Mouse (Mus musculus): Measurements from ENCODE around the gene Sec22a. TPM values are rescaled to one million over a fixed set of nuclear protein-coding genes. Genes with fewer than 3 reads are reported as not detected.

Gene Sec22a
- polyA plus RNA-seq, 1 experiment from 2014 or later = 40.8 TPM

DNA sequence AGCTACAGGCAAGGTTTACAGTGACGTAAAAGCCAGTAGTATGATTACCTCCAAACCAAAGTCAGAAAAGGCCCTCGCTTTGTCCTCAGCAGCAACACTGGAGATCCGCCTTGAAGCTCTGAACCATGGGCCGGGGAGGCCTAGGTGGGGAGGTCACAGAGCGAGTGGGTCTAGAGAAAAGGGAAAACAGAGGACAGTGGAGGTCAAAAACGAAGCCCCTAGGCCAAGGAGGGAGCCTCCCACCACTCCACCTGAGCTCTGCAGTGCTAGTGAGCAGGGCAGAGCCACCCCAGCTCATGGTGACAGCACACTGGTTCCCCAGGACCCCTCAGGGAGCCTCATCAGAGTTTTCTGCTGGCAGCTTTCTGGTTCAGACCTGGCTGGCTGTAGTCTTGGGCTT lies 55.7 kb downstream of the Sec22a start:
- Histone ChIP-seq H3K9me3 (replicated peaks) (no peaks in the 10 kb centered on the region), H3K36me3 (peaks cover 19% of the 10 kb centered on the region), H3K27ac (replicated peaks) (no peak overlapping the region), H3K4me1 (peaks cover 22% of the 10 kb centered on the region), H3K4me3 (no peak overlapping the region), H3K27me3 (ENCODE audit: low read depth, poor library complexity, severe bottlenecking) (no peaks in the 10 kb centered on the region)
- 91% methylated on average over 6 of the region's 6 CpGs for WGBS
- DNase-seq (ENCODE audit: low spot score) = no peak

DNA sequence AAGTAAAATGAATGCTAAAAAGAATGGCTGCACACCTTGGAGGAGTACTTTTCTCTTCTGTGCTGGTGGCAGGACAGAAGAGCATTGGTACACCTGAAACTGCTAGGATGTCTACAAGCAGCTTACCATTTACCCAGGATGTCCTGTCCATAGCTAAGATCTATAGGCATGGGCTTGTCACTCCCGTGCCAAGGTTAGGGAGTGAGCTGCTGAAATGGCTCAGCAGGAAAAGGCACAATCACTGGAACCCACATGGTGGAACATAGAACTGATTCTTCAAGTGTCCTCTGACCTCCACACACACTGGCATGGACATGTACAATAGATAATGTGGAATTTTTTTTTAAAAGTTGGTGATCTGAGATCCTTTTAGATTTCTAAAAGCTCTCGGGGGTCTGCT lies 56.4 kb downstream of the Sec22a start:
- 88% methylated on average over 2 of the region's 2 CpGs for WGBS
- H3K4me3 ChIP-seq = no peak overlapping the region
- H3K4me1 ChIP-seq = peaks cover 22% of the 10 kb centered on the region
- no peaks in the 10 kb centered on the region for H3K9me3 ChIP-seq (replicated peaks)
- peaks cover 17% of the 10 kb centered on the region for H3K36me3 ChIP-seq
- H3K27ac ChIP-seq (replicated peaks) = no peak overlapping the region
- DNase-seq (ENCODE audit: low spot score) = no peak
- H3K27me3 ChIP-seq (ENCODE audit: low read depth, poor library complexity, severe bottlenecking) = no peaks in the 10 kb centered on the region

DNA sequence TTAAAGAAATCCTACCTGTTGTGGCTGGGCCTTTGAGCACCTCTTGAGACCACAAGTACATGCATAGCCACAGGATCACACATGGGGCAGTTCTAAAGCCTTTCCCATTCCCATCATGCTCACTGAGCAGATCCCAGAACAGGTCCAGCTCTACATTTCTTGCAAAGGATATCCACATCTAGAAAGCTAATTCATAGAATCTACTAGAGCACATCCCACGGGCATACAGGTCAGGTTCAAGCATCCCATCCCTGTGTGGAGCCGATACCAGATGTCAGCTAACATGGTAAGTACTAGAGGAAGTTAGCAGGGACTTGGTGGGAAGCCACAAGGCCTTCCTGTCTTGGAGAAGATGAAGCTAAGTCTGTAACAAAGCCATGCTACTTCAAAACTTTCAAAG lies 57.1 kb downstream of the Sec22a start:
- WGBS = 93% methylated on average over 2 of the region's 2 CpGs
- H3K27ac ChIP-seq (replicated peaks) = no peak overlapping the region

DNA sequence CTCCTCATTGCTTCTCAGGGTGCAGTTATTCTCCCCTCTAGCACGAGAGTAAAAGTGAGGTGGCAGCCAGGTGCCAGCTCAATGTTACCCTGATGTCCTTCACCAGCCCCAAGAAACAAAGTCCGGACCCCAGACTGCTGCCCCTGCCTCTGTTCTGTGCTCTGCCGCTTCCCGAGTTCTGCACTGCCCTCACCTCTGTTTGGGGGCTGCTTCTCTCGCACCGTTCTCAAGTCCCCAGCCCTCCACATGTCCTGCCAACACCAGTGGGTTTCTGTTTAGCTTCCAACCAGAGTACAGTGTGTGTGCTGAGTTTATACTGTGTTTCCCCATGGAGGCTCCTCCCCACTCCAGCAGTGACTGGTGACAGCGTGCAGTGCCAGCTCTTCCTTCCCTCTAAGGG lies 58.5 kb downstream of the Sec22a start:
- H3K36me3 ChIP-seq = peaks cover 18% of the 10 kb centered on the region
- no peak overlapping the region for H3K4me3 ChIP-seq
- DNase-seq (ENCODE audit: low spot score) = no peak
- H3K9me3 ChIP-seq (replicated peaks) = no peaks in the 10 kb centered on the region
- no peak overlapping the region for H3K27ac ChIP-seq (replicated peaks)
- no peaks in the 10 kb centered on the region for H3K27me3 ChIP-seq (ENCODE audit: low read depth, poor library complexity, severe bottlenecking)
- peaks cover 5% of the 10 kb centered on the region for H3K4me1 ChIP-seq
- WGBS = 89% methylated on average over 7 of the region's 7 CpGs

More for the DNA sequence above, 57.1 kb downstream of the Sec22a start:
- Histone ChIP-seq H3K4me1 (peaks cover 19% of the 10 kb centered on the region), H3K27me3 (ENCODE audit: low read depth, poor library complexity, severe bottlenecking) (no peaks in the 10 kb centered on the region), H3K36me3 (peaks cover 17% of the 10 kb centered on the region), H3K9me3 (replicated peaks) (no peaks in the 10 kb centered on the region), H3K4me3 (no peak overlapping the region)
- DNase-seq (ENCODE audit: low spot score) = no peak

DNA sequence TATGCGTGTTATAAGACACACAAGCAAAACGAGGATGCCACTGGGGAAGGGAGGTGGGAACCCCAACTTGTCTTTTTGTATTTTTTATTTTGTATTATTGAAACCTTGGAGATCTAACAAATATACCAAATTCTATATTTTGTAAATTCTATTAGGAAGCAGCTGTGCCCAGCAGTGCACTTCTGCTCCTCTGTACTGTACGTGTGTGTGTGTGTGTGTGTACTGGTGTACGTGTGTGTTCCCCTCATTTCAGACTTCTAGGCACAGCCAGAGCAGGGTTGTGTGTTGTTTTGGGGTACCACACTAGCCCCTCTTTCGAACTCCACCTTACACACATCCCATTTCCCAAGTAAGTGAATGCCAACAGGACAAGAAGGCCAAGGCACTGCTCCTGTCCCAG lies 59.3 kb downstream of the Sec22a start:
- no peaks in the 10 kb centered on the region for H3K27me3 ChIP-seq (ENCODE audit: low read depth, poor library complexity, severe bottlenecking)
- no peaks in the 10 kb centered on the region for H3K9me3 ChIP-seq (replicated peaks)
- WGBS = 88% methylated on average over 5 of the region's 5 CpGs
- H3K36me3 ChIP-seq = peaks cover 24% of the 10 kb centered on the region
- no peak overlapping the region for H3K27ac ChIP-seq (replicated peaks)
- H3K4me3 ChIP-seq = no peak overlapping the region
- no peaks in the 10 kb centered on the region for H3K4me1 ChIP-seq
- no peak for DNase-seq (ENCODE audit: low spot score)

DNA sequence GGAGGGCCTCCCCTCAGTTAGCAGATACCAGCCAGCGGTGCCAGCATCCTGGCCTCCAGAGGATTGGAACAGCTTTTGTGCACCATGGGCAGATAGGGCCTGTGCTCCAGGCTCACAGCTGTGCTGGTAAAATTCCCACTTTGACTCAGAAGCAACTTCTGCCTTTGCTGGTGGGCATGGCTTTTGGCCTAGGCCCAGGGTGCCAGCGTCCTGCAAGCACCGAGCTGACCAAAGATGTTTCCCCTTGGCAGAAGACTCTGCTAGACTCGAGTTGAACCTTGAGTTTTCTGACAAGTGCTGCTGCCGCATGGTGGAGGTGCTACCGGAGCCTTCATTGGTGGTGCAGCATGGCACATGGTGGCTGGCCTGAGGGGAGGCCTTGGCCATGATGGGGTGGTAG lies 60.0 kb downstream of the Sec22a start:
- no peaks in the 10 kb centered on the region for H3K9me3 ChIP-seq (replicated peaks)
- H3K27ac ChIP-seq (replicated peaks) = no peak overlapping the region
- DNase-seq (ENCODE audit: low spot score) = no peak
- 90% methylated on average over 6 of the region's 6 CpGs for WGBS
- H3K36me3 ChIP-seq = peaks cover 24% of the 10 kb centered on the region
- H3K4me1 ChIP-seq = no peaks in the 10 kb centered on the region
- no peak overlapping the region for H3K4me3 ChIP-seq
- H3K27me3 ChIP-seq (ENCODE audit: low read depth, poor library complexity, severe bottlenecking) = no peaks in the 10 kb centered on the region

DNA sequence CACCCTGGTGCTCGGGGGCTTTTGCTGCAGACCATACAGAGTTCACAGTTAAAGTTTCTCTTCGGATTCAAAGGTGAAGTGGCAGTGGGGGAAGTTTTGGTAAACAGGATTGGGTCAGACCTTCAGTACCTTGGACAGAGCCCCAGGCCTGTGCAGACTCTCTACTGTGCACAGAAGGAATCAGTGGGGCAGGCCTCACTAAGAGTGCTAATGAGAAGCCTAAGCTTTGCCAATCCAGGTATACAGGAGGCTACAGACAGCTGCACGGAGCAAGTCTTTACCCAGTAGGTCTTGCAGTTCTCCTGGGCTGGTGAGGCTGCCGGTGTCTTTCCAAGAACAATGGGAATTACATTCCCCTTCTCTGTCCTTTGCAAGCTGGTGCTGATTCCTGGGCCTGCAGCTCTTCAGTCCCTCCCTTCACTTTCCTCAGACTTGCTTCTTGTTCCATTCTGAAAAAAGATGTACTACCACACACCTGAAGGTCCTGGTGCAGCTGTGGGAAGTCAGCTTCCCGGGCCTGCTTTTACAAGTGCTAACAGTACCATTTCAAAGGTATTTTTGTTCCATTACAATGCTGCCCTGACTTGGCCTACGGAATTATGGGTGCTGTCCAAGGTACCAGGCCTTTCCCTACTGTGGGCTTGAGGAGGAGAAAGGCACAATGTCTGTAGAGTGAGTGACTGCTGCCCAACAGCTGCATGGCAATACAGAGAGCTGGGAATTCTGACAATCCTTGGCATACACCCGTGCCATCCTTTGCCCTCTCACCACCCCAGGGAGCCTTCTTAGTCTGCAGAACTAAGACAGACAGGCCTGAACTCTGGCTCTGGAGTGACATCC lies 61.1 kb downstream of the Sec22a start:
- WGBS = 49% methylated on average over 7 of the region's 7 CpGs
- peak; percentile 25 for DNase-seq (ENCODE audit: low spot score)

DNA sequence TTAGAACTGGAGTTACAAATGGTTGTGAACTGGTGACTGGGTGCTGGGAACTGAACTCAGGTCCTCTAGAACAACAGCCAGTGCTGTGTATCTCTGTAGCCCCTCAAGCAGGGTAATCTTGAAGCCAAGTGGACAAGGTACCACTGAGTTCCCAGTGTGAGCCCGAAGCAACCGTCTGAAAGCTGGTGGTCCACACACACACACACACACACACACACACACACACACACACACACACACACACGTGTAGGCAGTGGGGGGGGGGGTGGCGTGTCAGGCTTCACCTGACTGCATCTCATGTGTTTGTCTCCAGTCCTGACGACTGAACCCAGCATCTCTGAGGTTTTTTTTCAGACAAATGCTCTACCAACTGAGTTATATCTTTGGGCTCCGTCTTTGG lies 63.6 kb downstream of the Sec22a start:
- Histone ChIP-seq H3K4me3 (no peak overlapping the region), H3K9me3 (replicated peaks) (no peaks in the 10 kb centered on the region), H3K27me3 (ENCODE audit: low read depth, poor library complexity, severe bottlenecking) (no peaks in the 10 kb centered on the region), H3K36me3 (peaks cover 24% of the 10 kb centered on the region), H3K27ac (replicated peaks) (no peak overlapping the region), H3K4me1 (no peaks in the 10 kb centered on the region)
- DNase-seq (ENCODE audit: low spot score) = no peak
- WGBS = 89% methylated on average over 6 of the region's 6 CpGs

More for the DNA sequence above, 61.1 kb downstream of the Sec22a start:
- no peaks in the 10 kb centered on the region for H3K4me1 ChIP-seq
- H3K36me3 ChIP-seq = peaks cover 24% of the 10 kb centered on the region
- no peak overlapping the region for H3K4me3 ChIP-seq
- no peaks in the 10 kb centered on the region for H3K27me3 ChIP-seq (ENCODE audit: low read depth, poor library complexity, severe bottlenecking)
- no peaks in the 10 kb centered on the region for H3K9me3 ChIP-seq (replicated peaks)
- no peak overlapping the region for H3K27ac ChIP-seq (replicated peaks)

DNA sequence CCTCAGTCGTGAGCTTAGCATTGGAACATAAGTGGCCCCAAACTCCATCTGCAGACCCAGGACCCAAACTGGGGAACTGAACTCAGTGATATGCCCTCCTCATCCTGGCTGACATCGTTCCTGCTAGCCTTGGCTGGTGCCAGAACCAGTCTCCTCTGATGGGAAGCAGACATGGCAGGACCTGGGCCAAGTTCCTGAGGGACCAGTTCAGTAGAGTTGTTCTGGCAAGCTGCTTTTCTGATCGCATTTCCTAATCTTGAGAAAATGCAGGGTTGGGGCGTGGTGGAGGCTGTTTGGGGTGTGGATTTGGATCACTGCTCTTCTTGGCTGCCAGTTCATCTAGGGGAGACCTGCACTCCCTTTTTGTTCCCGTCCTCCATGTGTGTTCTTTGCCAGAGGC lies 65.9 kb downstream of the Sec22a start:
- DNase-seq (ENCODE audit: low spot score) = no peak
- H3K27me3 ChIP-seq (ENCODE audit: low read depth, poor library complexity, severe bottlenecking) = no peaks in the 10 kb centered on the region
- H3K9me3 ChIP-seq (replicated peaks) = no peaks in the 10 kb centered on the region
- H3K27ac ChIP-seq (replicated peaks) = no peak overlapping the region
- 87% methylated on average over 5 of the region's 5 CpGs for WGBS
- no peak overlapping the region for H3K4me3 ChIP-seq
- no peaks in the 10 kb centered on the region for H3K4me1 ChIP-seq
- H3K36me3 ChIP-seq = peaks cover 7% of the 10 kb centered on the region

DNA sequence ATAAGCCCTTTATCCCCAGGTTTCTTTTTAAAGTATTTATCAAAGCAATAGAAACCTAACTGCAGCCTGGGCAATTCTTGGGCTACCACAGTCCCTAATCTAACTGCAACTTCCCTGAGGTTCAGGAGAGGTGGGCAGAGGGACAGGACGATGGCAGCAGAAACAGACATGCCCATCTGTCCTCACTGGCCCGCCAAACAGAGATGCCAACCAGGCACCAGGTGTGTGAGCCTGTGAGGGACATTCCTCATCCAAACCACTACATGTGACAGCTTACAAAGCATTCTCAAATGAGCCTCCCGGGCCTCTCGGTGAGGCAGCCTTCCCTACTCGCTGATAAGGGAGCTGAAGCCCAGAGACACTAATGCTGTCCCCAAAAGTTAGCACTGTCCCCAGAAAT lies 76.5 kb downstream of the Sec22a start:
- DNase-seq (ENCODE audit: low spot score) = no peak
- Histone ChIP-seq H3K4me3 (no peak overlapping the region), H3K36me3 (no peaks in the 10 kb centered on the region), H3K27ac (replicated peaks) (no peak overlapping the region), H3K4me1 (peaks cover 3% of the 10 kb centered on the region; the same call in 1 of the 2 replicates), H3K27me3 (ENCODE audit: low read depth, poor library complexity, severe bottlenecking) (no peaks in the 10 kb centered on the region), H3K9me3 (replicated peaks) (no peaks in the 10 kb centered on the region)
- WGBS = 92% methylated on average over 5 of the region's 5 CpGs

DNA sequence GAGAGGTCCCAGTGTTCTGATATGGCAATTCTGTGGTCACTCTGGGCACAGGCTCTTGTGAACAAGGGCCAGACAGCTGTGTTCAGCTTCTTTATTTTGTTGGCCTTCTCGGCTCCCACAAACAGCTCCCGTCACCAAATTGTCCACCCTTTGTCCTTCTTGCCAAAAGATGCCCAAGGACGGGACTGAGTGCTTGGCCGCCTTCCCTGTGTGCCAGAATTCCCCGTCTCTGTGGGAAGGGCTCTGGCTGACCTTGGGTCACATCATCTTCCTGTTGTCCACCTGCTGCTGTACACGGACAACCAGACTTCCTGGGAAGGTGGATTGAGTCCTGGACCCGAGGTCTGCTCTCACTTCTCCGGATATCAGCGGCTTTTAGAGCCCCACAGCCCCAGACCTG lies 77.9 kb downstream of the Sec22a start:
- Histone ChIP-seq H3K9me3 (replicated peaks) (no peaks in the 10 kb centered on the region), H3K4me3 (no peak overlapping the region), H3K4me1 (peaks cover 3% of the 10 kb centered on the region; the same call in 1 of the 2 replicates), H3K36me3 (no peaks in the 10 kb centered on the region), H3K27ac (replicated peaks) (no peak overlapping the region), H3K27me3 (ENCODE audit: low read depth, poor library complexity, severe bottlenecking) (no peaks in the 10 kb centered on the region)
- WGBS = 84% methylated on average over 9 of the region's 9 CpGs
- DNase-seq (ENCODE audit: low spot score) = no peak

DNA sequence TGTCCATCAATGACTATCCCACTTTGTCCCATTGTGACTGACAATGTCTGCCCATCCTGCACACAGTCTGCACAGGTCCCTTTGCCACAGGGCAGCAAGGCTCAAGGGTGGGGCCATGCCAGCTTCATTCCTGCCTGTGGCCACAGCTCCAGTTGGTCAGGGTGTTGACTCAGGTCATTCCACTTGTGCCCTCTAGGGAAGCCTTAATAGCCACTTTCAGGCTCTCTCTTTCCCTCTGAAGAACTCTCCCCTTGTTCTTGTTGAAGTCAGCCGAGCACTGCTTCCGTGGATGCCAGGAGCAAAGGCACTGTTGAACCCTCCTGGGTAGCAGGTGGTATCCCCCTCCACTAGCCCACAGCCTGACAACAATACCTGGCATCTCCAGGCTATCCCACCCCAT lies 81.3 kb downstream of the Sec22a start:
- H3K27ac ChIP-seq (replicated peaks) = no peak overlapping the region
- DNase-seq (ENCODE audit: low spot score) = no peak
- no peaks in the 10 kb centered on the region for H3K27me3 ChIP-seq (ENCODE audit: low read depth, poor library complexity, severe bottlenecking)
- no peaks in the 10 kb centered on the region for H3K36me3 ChIP-seq
- no peaks in the 10 kb centered on the region for H3K9me3 ChIP-seq (replicated peaks)
- H3K4me1 ChIP-seq = peaks cover 5% of the 10 kb centered on the region; the same call in 1 of the 2 replicates
- no peak overlapping the region for H3K4me3 ChIP-seq
- WGBS = 89% methylated on average over 2 of the region's 2 CpGs

DNA sequence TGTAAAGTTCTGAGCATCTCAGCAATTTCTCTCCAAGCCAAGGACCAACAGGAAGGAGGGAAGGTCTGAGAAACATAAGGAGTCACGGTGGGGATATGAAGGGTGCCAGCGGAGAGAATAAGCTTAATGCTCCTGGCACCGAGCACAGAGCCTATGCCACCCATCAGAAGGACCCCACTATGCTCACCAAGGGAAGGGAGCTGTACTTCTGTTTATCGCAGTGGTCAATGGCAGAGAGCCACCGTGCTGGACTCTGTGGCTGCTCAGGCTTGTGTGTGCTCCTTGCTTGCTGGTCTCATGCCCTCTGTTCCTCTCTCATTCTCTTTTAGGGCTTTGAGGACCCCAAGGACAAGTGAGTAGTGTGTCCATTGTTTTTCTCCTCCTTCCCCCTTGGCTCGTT lies 85.6 kb downstream of the Sec22a start:
- no peaks in the 10 kb centered on the region for H3K9me3 ChIP-seq (replicated peaks)
- WGBS = 84% methylated on average over 6 of the region's 6 CpGs
- H3K36me3 ChIP-seq = no peaks in the 10 kb centered on the region
- peaks cover 7% of the 10 kb centered on the region for H3K4me1 ChIP-seq
- no peak overlapping the region for H3K4me3 ChIP-seq
- H3K27me3 ChIP-seq (ENCODE audit: low read depth, poor library complexity, severe bottlenecking) = peaks cover 21% of the 10 kb centered on the region
- no peak for DNase-seq (ENCODE audit: low spot score)
- H3K27ac ChIP-seq (replicated peaks) = no peak overlapping the region

Data from midbrain, embryonic 10.5 days (tissue).